Mouse (Mus musculus) lung, embryonic 15.5 days (tissue): Measurements from ENCODE around the gene Gm13694. TPM values are rescaled to one million over a fixed set of nuclear protein-coding genes. Genes with fewer than 3 reads are reported as not detected.
"Not testable (repeated sequence)": the region's sequence is repeated elsewhere in the genome, so short reads cannot be mapped to it uniquely, and the experiment has no call there.

Source experiments
- ATAC-seq: fragments of 200-750 bp; cut with Nextera tagmentation; 2 replicates; pipeline ENCODE4 v1.8.0; 2017; ENCODE audit warnings: moderate number of reproducible peaks, borderline replicate concordance; ENCODE audit not compliant: low FRiP score, low TSS enrichment; ENCODE audit errors: extremely low read depth
- H3K27ac ChIP-seq: fragments of 300-500 bp; sonication (generic); 2 replicates; pipeline ENCODE4 v1.5.1; 2015; ENCODE audit warnings: moderate library complexity, mild to moderate bottlenecking, inconsistent platforms
- H3K27me3 ChIP-seq: fragments of 300-500 bp; sonication (generic); 2 replicates; pipeline ENCODE4 v1.6.1; 2015; ENCODE audit warnings: inconsistent platforms
- H3K36me3 ChIP-seq: fragments of 300-500 bp; sonication (generic); 2 replicates; pipeline ENCODE4 v1.6.1; 2015; ENCODE audit warnings: inconsistent platforms
- H3K4me1 ChIP-seq: fragments of 300-500 bp; sonication (generic); 2 replicates; pipeline ENCODE4 v1.6.1; 2015; ENCODE audit warnings: inconsistent platforms
- H3K4me2 ChIP-seq: fragments of 300-500 bp; sonication (generic); 2 replicates; pipeline ENCODE4 v1.6.1; 2015; ENCODE audit warnings: inconsistent platforms, mild to moderate bottlenecking, moderate library complexity
- H3K4me3 ChIP-seq: fragments of 300-500 bp; sonication (generic); 2 replicates; pipeline ENCODE4 v1.5.1; 2015; ENCODE audit warnings: mild to moderate bottlenecking, inconsistent platforms
- H3K9ac ChIP-seq: fragments of 300-500 bp; sonication (generic); 2 replicates; pipeline ENCODE4 v1.6.1; 2015; ENCODE audit warnings: inconsistent platforms
- H3K9me3 ChIP-seq: fragments of 300-500 bp; sonication (generic); 2 replicates; pipeline ENCODE4 v1.6.1; 2016; ENCODE audit warnings: inconsistent platforms
- WGBS: fragments of 180-500 bp; shearing (Covaris S2); methylation state at CpG from one replicate; pipeline ENCODE4 v1.1.7; 2015; 5-methylcytosine and 5-hydroxymethylcytosine counted together
- polyA plus RNA-seq: library from polyadenylated mRNA; unstranded; fragments of >200 nt; fragmentation: Nextera tagmentation; extraction: Ambion mirVana; gene quantifications from 2 replicates; pipeline ENCODE4 v1.2.1, GENCODE M21; 2015

Gm13694 gene
- polyA plus RNA-seq, 1 experiment from 2014 or later = not detected

GRCm38 (mm10) chr2:83994526-83994925 is 15.8 kb downstream of the Gm13694 start:
- not testable (repeated sequence) for H3K9ac ChIP-seq, H3K27ac ChIP-seq, H3K4me2 ChIP-seq, H3K9me3 ChIP-seq, H3K36me3 ChIP-seq, H3K27me3 ChIP-seq, ATAC-seq, H3K4me1 ChIP-seq, H3K4me3 ChIP-seq
- WGBS = 69% methylated on average over 2 of the region's 3 CpGs

DNA sequence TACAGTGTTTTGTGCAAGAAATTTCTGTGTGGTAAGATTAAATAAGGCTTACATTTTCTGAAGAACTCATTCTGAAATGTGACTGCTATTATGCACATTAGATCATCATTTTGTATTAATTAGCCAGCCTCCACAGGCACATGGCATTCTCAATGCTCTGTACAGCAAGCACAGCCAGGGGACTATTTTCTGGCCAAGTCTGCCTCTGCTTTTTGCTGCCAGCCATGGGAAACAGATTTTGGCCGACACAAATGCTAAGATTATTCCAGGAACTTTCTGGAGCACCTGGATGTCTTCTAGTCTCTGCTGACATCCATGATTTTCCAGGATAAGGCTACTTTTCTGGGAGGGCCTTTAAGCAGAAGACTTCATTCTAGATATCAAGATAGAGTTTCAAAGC is 30.2 kb downstream of the Gm13694 start:
- no peak for ATAC-seq
- H3K4me1 ChIP-seq = no peaks in the 10 kb centered on the region
- no peak overlapping the region for H3K9ac ChIP-seq
- H3K4me3 ChIP-seq = no peak overlapping the region
- no peaks in the 10 kb centered on the region for H3K36me3 ChIP-seq
- H3K27me3 ChIP-seq = no peaks in the 10 kb centered on the region
- 43% methylated on average over 1 of the region's 1 CpGs for WGBS
- H3K4me2 ChIP-seq = no peak overlapping the region
- H3K27ac ChIP-seq = no peak overlapping the region
- H3K9me3 ChIP-seq = no peaks in the 10 kb centered on the region

- 47% methylated on average over 3 of the region's 3 CpGs for WGBS
- Histone ChIP-seq H3K4me3 (no peak overlapping the region), H3K36me3 (no peaks in the 10 kb centered on the region), H3K4me2 (no peak overlapping the region), H3K27me3 (no peaks in the 10 kb centered on the region), H3K4me1 (peaks cover 5% of the 10 kb centered on the region; the same call in 1 of the 2 replicates), H3K27ac (no peak overlapping the region), H3K9me3 (no peaks in the 10 kb centered on the region), H3K9ac (no peak overlapping the region)
- ATAC-seq = no peak
Measured at GRCm38 (mm10) chr2:84009818-84010217, 31.1 kb downstream of the Gm13694 start.

GRCm38 (mm10) chr2:84014572-84014971 is 35.8 kb downstream of the Gm13694 start:
- peak; percentile 72; the same call in 1 of the 2 replicates for ATAC-seq
- no peaks in the 10 kb centered on the region for H3K36me3 ChIP-seq

GRCm38 (mm10) chr2:84016291-84016690 is 37.6 kb downstream of the Gm13694 start:
- not testable (repeated sequence) for H3K9me3 ChIP-seq, H3K9ac ChIP-seq, H3K4me1 ChIP-seq, H3K4me2 ChIP-seq, H3K27me3 ChIP-seq, ATAC-seq, H3K36me3 ChIP-seq, H3K4me3 ChIP-seq, H3K27ac ChIP-seq
- 71% methylated on average over 5 of the region's 5 CpGs for WGBS

More at GRCm38 (mm10) chr2:84014572-84014971, 35.8 kb downstream of the Gm13694 start:
- WGBS = 39% methylated on average over 6 of the region's 6 CpGs
- Histone ChIP-seq H3K9me3 (no peaks in the 10 kb centered on the region), H3K4me1 (peaks cover 9% of the 10 kb centered on the region; the same call in 1 of the 2 replicates), H3K27ac (peak overlapping the region; percentile 64), H3K4me3 (no peak overlapping the region), H3K4me2 (no peak overlapping the region), H3K27me3 (no peaks in the 10 kb centered on the region), H3K9ac (no peak overlapping the region)

- Histone ChIP-seq H3K4me1 (peaks cover 9% of the 10 kb centered on the region; the same call in 1 of the 2 replicates), H3K27me3 (no peaks in the 10 kb centered on the region), H3K4me3 (no peak overlapping the region), H3K36me3 (no peaks in the 10 kb centered on the region), H3K9ac (no peak overlapping the region), H3K27ac (0 out of 2 replicates have a peak overlapping the region, but pooled peaks have one; percentile 3), H3K4me2 (no peak overlapping the region), H3K9me3 (no peaks in the 10 kb centered on the region)
- 32% methylated on average over 3 of the region's 3 CpGs for WGBS
- no peak for ATAC-seq
Measured at GRCm38 (mm10) chr2:84018330-84018729, 39.6 kb downstream of the Gm13694 start.

DNA sequence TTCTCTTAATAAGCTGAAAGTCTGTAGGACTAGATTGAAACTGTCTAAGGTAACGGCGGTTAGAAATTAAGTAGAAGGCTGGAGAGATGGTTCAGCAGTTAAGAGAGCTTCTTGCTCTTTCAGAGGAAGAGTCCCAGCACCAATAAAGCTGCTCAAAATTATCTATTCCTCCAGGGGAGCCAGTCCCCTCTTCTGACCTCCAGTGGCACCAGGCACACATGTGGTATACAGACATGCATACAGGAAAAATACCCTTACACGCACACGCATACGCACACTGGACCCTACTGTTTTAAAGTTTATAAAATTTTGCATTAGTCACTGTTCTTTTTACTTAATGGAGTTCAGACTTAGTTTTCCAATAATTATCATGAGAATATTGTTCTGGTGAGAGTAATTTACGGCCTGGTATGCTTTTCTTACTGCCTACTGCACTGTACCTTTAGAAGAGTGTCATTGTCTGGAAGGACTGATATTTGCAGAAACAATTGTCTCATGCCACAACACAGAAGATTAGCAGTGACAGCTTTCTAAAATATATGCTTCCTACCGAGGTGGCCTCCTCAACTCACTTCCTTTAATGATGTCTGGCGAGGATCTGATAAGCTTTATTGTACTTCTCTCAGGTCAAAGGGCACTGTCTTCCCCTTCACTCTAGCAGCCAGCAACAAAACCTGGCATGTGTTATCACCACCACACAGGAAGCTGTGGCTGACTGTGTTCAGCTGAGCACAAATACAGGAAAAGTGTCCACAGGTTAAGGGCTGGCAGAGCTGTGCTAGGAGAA is 41.0 kb downstream of the Gm13694 start:
- 61% methylated on average over 8 of the region's 8 CpGs for WGBS

GRCm38 (mm10) chr2:84021930-84022329 is 43.2 kb downstream of the Gm13694 start:
- ATAC-seq = no peak
- Histone ChIP-seq H3K4me1 (peaks cover 3% of the 10 kb centered on the region; the same call in 1 of the 2 replicates), H3K4me2 (no peak overlapping the region), H3K36me3 (no peaks in the 10 kb centered on the region), H3K4me3 (no peak overlapping the region), H3K9me3 (no peaks in the 10 kb centered on the region), H3K27me3 (no peaks in the 10 kb centered on the region), H3K9ac (no peak overlapping the region), H3K27ac (no peak overlapping the region)
- 75% methylated on average over 2 of the region's 2 CpGs for WGBS

More for the DNA sequence above, 41.0 kb downstream of the Gm13694 start:
- Histone ChIP-seq H3K36me3 (no peaks in the 10 kb centered on the region), H3K9me3 (no peaks in the 10 kb centered on the region), H3K27ac (peak overlapping the region; percentile 59), H3K27me3 (no peaks in the 10 kb centered on the region), H3K4me2 (no peak overlapping the region), H3K4me3 (no peak overlapping the region), H3K4me1 (peaks cover 5% of the 10 kb centered on the region; the same call in 1 of the 2 replicates), H3K9ac (no peak overlapping the region)
- ATAC-seq = peak; percentile 78

DNA sequence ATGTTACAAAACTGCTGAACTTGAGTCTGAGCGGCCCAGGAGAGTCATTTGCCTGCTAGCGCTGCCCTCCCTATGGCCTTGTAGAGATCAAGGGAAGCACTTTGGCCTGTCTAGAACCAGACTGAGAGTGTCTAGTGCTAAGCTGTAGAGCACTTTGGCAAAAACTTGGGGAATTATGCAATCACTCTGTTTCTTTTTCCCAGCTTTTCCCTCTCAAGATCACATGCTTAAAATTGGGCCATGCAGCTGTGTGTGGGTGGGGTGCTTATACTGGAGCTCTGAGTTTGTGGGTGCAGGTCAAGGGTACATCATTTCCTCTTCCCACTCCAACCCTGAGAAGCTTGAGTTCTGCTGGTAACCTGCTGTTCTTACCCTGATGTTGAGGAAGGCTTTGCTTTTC is 44.2 kb downstream of the Gm13694 start:
- peaks cover 3% of the 10 kb centered on the region; the same call in 1 of the 2 replicates for H3K4me1 ChIP-seq
- WGBS = 61% methylated on average over 2 of the region's 2 CpGs
- peak; percentile 52 for ATAC-seq
- no peak overlapping the region for H3K27ac ChIP-seq
- H3K27me3 ChIP-seq = no peaks in the 10 kb centered on the region
- H3K36me3 ChIP-seq = no peaks in the 10 kb centered on the region
- H3K4me3 ChIP-seq = no peak overlapping the region
- no peak overlapping the region for H3K9ac ChIP-seq
- no peak overlapping the region for H3K4me2 ChIP-seq
- H3K9me3 ChIP-seq = no peaks in the 10 kb centered on the region

DNA sequence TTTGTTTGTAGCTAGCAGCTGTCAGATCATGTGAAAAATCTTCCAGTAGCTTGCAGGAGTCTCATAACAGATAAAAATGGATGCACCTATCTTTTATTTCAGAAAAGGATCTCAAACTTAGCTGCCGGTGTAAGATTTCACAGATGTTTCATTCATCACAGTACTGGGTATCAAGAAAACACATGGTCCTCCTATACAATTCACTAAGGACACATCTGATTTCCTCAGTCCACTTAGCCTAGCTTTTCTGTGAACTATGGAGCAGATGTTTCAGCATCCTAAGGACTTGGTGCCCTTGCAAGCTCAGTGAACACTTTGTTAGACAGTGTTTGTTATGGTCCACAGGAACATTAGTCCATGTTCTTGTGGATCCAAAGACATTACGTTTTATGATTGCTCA is 44.6 kb downstream of the Gm13694 start:
- Histone ChIP-seq H3K36me3 (no peaks in the 10 kb centered on the region), H3K27me3 (no peaks in the 10 kb centered on the region), H3K27ac (no peak overlapping the region), H3K4me2 (no peak overlapping the region), H3K4me1 (no peaks in the 10 kb centered on the region; the same call in 1 of the 2 replicates), H3K4me3 (no peak overlapping the region), H3K9ac (no peak overlapping the region), H3K9me3 (no peaks in the 10 kb centered on the region)
- no peak for ATAC-seq
- WGBS = 88% methylated on average over 2 of the region's 2 CpGs

GRCm38 (mm10) chr2:84025217-84025616 is 46.5 kb downstream of the Gm13694 start:
- WGBS = 65% methylated on average over 4 of the region's 4 CpGs
- Histone ChIP-seq H3K9me3 (no peaks in the 10 kb centered on the region), H3K27me3 (no peaks in the 10 kb centered on the region), H3K9ac (no peak overlapping the region), H3K36me3 (no peaks in the 10 kb centered on the region), H3K4me2 (no peak overlapping the region), H3K4me1 (no peaks in the 10 kb centered on the region; the same call in 1 of the 2 replicates), H3K27ac (no peak overlapping the region), H3K4me3 (no peak overlapping the region)
- no peak for ATAC-seq
